24 mouse cellular contexts compared by ENCODE assay signal in genomic region chr7:136159136-136159535, GRCm38 (mm10).
DNase-seq lines count a peak whose midpoint lies in the region; ATAC-seq lines count a peak whose summit lies in the region.
"Had no signal": no experiment of that assay in that cellular context is flagged by ENCODE, and none has a peak within 500 bp of the region (broad histone marks: within the 10 kb centered on the region; RNA-seq: fewer than 3 reads in every experiment).

No protein-coding gene starts in this region.

- no peak for ATAC-seq in hindbrain, embryonic 11.5 days (ENCODE audit: low FRiP score)
- ATAC-seq in hindbrain, embryonic 16.5 days: no peak
- ATAC-seq in kidney, embryonic 14.5 days (ENCODE audit: low FRiP score, low TSS enrichment): no peak
- ATAC-seq: forebrain, embryonic 13.5 days; liver, embryonic 12.5 days; liver, postnatal 0 days had no signal

- H3K4me1 ChIP-seq in hindbrain, embryonic 11.5 days (replicated peaks; ENCODE audit: control insufficient read depth, insufficient read depth, low read length): no peaks in the 10 kb centered on the region
- no peaks in the 10 kb centered on the region for H3K4me1 ChIP-seq in hindbrain, embryonic 16.5 days (ENCODE audit: control insufficient read depth, insufficient read depth, low read depth, low read length)
- H3K4me1 ChIP-seq in embryonic facial prominence, embryonic 10.5 days: peaks cover 12% of the 10 kb centered on the region
- peaks cover 25% of the 10 kb centered on the region for H3K4me1 ChIP-seq in limb, embryonic 10.5 days
- no peaks in the 10 kb centered on the region for H3K4me1 ChIP-seq in kidney, embryonic 14.5 days (ENCODE audit: control insufficient read depth, insufficient read depth, low read length)
- H3K4me1 ChIP-seq: forebrain, embryonic 13.5 days; heart, embryonic 15.5 days; hindbrain, embryonic 13.5 days; liver, embryonic 12.5 days; stomach, embryonic 15.5 days had no signal

- DNase-seq in hindbrain, embryonic 11.5 days (ENCODE audit: low spot score): peak; percentile 30
- peak; percentile 70 for DNase-seq in embryonic facial prominence, embryonic 10.5 days (ENCODE audit: low spot score)
- DNase-seq in limb, embryonic 10.5 days (ENCODE audit: low spot score): peak; percentile 75
- no peak for DNase-seq in layer of hippocampus, postnatal 36 days
- no peak for DNase-seq in cerebellum, adult 11 months
- DNase-seq: adrenal gland, postnatal 25 days; cerebellum, adult 18-20 months; cerebellum, postnatal 10 days; gastrocnemius, postnatal 25 days; kidney, adult 18-20 months; kidney, postnatal 36 days; liver, postnatal 0 days; lung, postnatal 36 days; midbrain, embryonic 14.5 days; retina, postnatal 1 day; right cerebral cortex, postnatal 25 days had no signal

- H3K4me3 ChIP-seq in hindbrain, embryonic 11.5 days (ENCODE audit: low read depth, low read length): no peak overlapping the region
- H3K4me3 ChIP-seq in hindbrain, embryonic 16.5 days (ENCODE audit: low read length): no peak overlapping the region
- H3K4me3 ChIP-seq in embryonic facial prominence, embryonic 10.5 days: no peak overlapping the region
- no peak overlapping the region for H3K4me3 ChIP-seq in limb, embryonic 10.5 days
- H3K4me3 ChIP-seq in kidney, embryonic 14.5 days (ENCODE audit: low read length): no peak overlapping the region
- H3K4me3 ChIP-seq: forebrain, embryonic 13.5 days; heart, embryonic 15.5 days; hindbrain, embryonic 13.5 days; layer of hippocampus, adult 2 months; liver, embryonic 12.5 days; stomach, embryonic 15.5 days had no signal

- WGBS in hindbrain, embryonic 11.5 days: 28% methylated on average over 4 of the region's 4 CpGs
- WGBS in hindbrain, embryonic 16.5 days: 36% methylated on average over 4 of the region's 4 CpGs
- 11% methylated on average over 4 of the region's 4 CpGs for WGBS in embryonic facial prominence, embryonic 10.5 days
- WGBS in limb, embryonic 10.5 days: 6% methylated on average over 4 of the region's 4 CpGs
- 29% methylated on average over 4 of the region's 4 CpGs for WGBS in kidney, embryonic 14.5 days

- no peak overlapping the region for H3K4me2 ChIP-seq in hindbrain, embryonic 11.5 days (replicated peaks; ENCODE audit: low read depth, low read length)
- no peak overlapping the region for H3K4me2 ChIP-seq in hindbrain, embryonic 16.5 days (ENCODE audit: low read length)
- no peak overlapping the region for H3K4me2 ChIP-seq in kidney, embryonic 14.5 days (replicated peaks; ENCODE audit: low read depth, low read length)
- H3K4me2 ChIP-seq: forebrain, embryonic 13.5 days; heart, embryonic 15.5 days; hindbrain, embryonic 13.5 days; liver, embryonic 12.5 days; stomach, embryonic 15.5 days had no signal

- no peak overlapping the region for H3K9ac ChIP-seq in hindbrain, embryonic 11.5 days (ENCODE audit: low read depth, low read length)
- H3K9ac ChIP-seq in hindbrain, embryonic 16.5 days (ENCODE audit: low read depth, low read length): no peak overlapping the region
- no peak overlapping the region for H3K9ac ChIP-seq in kidney, embryonic 14.5 days (ENCODE audit: low read depth, low read length)
- H3K9ac ChIP-seq: forebrain, embryonic 13.5 days; heart, embryonic 15.5 days; hindbrain, embryonic 13.5 days; liver, embryonic 12.5 days; liver, postnatal 0 days; stomach, embryonic 15.5 days had no signal

- H3K36me3 ChIP-seq in hindbrain, embryonic 11.5 days (ENCODE audit: control insufficient read depth, insufficient read depth, low read length): no peaks in the 10 kb centered on the region
- no peaks in the 10 kb centered on the region for H3K36me3 ChIP-seq in hindbrain, embryonic 16.5 days (ENCODE audit: control insufficient read depth, insufficient read depth, low read length)
- H3K36me3 ChIP-seq in embryonic facial prominence, embryonic 10.5 days (replicated peaks): no peaks in the 10 kb centered on the region
- H3K36me3 ChIP-seq in limb, embryonic 10.5 days: no peaks in the 10 kb centered on the region
- H3K36me3 ChIP-seq in kidney, embryonic 14.5 days (ENCODE audit: control insufficient read depth, insufficient read depth, low read length): no peaks in the 10 kb centered on the region
- H3K36me3 ChIP-seq: heart, embryonic 15.5 days; hindbrain, embryonic 13.5 days; liver, embryonic 12.5 days; stomach, embryonic 15.5 days had no signal

- H3K27ac ChIP-seq in hindbrain, embryonic 11.5 days (ENCODE audit: low read depth, low read length): no peak overlapping the region
- no peak overlapping the region for H3K27ac ChIP-seq in hindbrain, embryonic 16.5 days (ENCODE audit: low read depth, low read length)
- peak overlapping the region; percentile 67 for H3K27ac ChIP-seq in embryonic facial prominence, embryonic 10.5 days (replicated peaks)
- H3K27ac ChIP-seq in limb, embryonic 10.5 days: peak overlapping the region; percentile 79
- no peak overlapping the region for H3K27ac ChIP-seq in kidney, embryonic 14.5 days (ENCODE audit: low read depth, low read length)
- H3K27ac ChIP-seq: forebrain, embryonic 13.5 days; heart, embryonic 15.5 days; hindbrain, embryonic 13.5 days; layer of hippocampus, adult 2 months; liver, embryonic 12.5 days; stomach, embryonic 15.5 days had no signal

- no peaks in the 10 kb centered on the region for H3K27me3 ChIP-seq in hindbrain, embryonic 11.5 days (ENCODE audit: control insufficient read depth, insufficient read depth, low read length)
- no peaks in the 10 kb centered on the region for H3K27me3 ChIP-seq in hindbrain, embryonic 16.5 days (replicated peaks; ENCODE audit: control insufficient read depth, insufficient read depth, low read length)
- no peaks in the 10 kb centered on the region for H3K27me3 ChIP-seq in embryonic facial prominence, embryonic 10.5 days (replicated peaks; ENCODE audit: low read depth, poor library complexity, severe bottlenecking)
- no peaks in the 10 kb centered on the region for H3K27me3 ChIP-seq in limb, embryonic 10.5 days (ENCODE audit: low read depth, poor library complexity, severe bottlenecking)
- H3K27me3 ChIP-seq in kidney, embryonic 14.5 days (ENCODE audit: control insufficient read depth, insufficient read depth, low read length): no peaks in the 10 kb centered on the region
- H3K27me3 ChIP-seq: hindbrain, embryonic 13.5 days; liver, embryonic 12.5 days; stomach, embryonic 15.5 days had no signal

- no peaks in the 10 kb centered on the region for H3K9me3 ChIP-seq in hindbrain, embryonic 11.5 days (ENCODE audit: control insufficient read depth, low read length)
- H3K9me3 ChIP-seq in hindbrain, embryonic 16.5 days (ENCODE audit: control insufficient read depth, low read length): no peaks in the 10 kb centered on the region
- H3K9me3 ChIP-seq in embryonic facial prominence, embryonic 10.5 days: no peaks in the 10 kb centered on the region
- H3K9me3 ChIP-seq in limb, embryonic 10.5 days (replicated peaks): no peaks in the 10 kb centered on the region
- no peaks in the 10 kb centered on the region for H3K9me3 ChIP-seq in kidney, embryonic 14.5 days (ENCODE audit: control insufficient read depth, low read length)
- H3K9me3 ChIP-seq: heart, embryonic 15.5 days; hindbrain, embryonic 13.5 days; liver, embryonic 12.5 days; stomach, embryonic 15.5 days had no signal

Comparison
In these comparisons a context has a peak if more than half of its experiments do, and no peak if none do; other contexts are left out.
1. DNase-seq: peak in hindbrain, embryonic 11.5 days (single experiment), embryonic facial prominence, embryonic 10.5 days (single experiment) and limb, embryonic 10.5 days (single experiment); none in layer of hippocampus, postnatal 36 days (0 of 2) and cerebellum, adult 11 months (single experiment).
2. H3K27ac ChIP-seq: peak in embryonic facial prominence, embryonic 10.5 days (single experiment) and limb, embryonic 10.5 days (single experiment); none in hindbrain, embryonic 11.5 days (single experiment), hindbrain, embryonic 16.5 days (single experiment) and kidney, embryonic 14.5 days (single experiment).